Mouse (Mus musculus) Muller cell, postnatal 12 days (primary cell): ENCODE results near the gene Megf6.

ENCODE experiments used
- DNase-seq: peaks from one replicate; pipeline ENCODE4 v3.0.0-alpha.2; 2015; ENCODE audit errors: inconsistent ontology term

The Megf6 gene

GRCm38 (mm10) chr4:154159961-154160537 lies 10.5 kb upstream of the Megf6 start:
- peak; percentile 76 for DNase-seq

DNA sequence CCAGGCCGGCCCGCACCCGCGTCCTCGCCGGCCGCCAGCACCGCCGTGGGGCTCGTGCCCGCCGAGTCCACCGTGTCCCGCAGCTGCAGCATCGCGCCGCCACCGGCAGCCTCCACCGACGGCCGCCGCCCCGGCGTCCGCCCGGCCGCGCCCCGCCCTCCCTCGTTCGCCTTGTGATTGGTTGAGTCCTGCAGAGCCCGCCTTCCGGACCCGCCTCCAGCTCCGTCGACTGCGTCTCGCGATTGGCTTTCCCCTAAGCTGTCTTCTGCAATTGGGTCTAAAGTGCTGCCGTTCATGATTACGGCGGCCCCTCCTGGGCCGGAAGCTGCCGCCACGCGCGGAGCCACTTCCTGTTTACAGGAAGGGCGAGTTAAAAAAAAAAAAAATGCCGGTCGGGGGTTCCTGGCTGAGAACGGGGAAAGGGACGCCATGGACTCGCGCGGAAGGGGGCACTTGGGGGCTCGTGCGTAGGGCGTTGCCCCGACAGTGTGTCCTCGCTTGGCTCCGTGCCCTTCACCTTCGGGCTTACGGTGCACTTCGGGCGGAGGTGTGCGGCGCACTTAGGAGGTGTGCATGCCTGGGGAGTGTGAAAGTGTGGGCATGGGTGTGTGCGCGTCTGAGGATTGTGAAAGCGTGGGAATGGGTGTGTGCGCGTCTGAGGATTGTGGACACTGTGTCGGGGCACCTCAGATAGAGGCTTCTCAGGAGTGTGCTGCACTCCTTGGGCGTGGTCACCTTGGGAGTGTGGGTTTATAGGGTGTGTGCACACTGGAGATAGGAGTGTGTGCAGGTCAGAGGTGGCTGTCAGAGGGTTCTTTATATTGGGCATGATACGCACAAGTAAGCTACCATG lies 9.8 kb upstream of the Megf6 start, which contains the start of gene Tprgl:
Gene Tprgl, minus strand, starts transcription at position 129 of the 853 bp plus-strand sequence.
- DNase-seq: peak; percentile 98

DNA sequence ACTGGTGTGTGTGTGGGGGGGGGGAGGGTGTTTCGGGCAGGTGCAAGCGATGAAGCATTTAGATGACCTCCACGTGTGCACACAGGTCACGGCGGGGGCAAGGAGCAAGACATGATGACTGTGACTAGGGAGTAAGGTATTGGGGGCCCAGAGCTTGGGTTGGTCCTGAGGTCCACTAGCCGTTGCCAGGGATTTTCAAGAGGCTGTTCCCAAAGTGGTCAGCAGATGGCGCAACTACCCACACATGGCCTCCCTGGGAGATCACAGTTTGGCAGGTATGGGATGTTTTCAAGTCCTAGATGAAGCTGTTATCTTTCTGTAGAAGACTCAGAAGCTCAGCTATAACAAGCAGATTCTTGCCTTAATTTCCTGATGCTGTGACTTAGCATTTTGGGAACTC lies 7.2 kb upstream of the Megf6 start:
- DNase-seq: peak; percentile 53

DNA sequence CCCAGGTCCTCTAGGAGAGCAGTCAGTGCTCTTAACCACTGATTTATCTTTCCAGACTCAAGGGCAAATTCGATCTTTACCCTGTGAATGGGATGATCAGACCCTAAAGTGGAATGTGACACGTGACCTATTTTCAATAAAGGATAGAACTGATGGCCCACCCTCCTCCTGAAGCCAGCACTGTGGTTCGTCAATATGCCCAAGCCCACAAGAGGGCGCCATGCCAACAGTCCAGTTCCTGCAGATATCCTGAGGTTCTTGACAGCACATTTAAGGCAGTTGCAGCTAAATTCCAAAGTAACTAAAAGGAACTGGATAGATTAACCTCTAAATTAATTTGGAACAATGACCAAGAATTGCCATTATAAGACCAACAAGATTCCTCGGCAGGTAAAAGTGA lies 3.5 kb upstream of the Megf6 start:
- peak; percentile 34 for DNase-seq

DNA sequence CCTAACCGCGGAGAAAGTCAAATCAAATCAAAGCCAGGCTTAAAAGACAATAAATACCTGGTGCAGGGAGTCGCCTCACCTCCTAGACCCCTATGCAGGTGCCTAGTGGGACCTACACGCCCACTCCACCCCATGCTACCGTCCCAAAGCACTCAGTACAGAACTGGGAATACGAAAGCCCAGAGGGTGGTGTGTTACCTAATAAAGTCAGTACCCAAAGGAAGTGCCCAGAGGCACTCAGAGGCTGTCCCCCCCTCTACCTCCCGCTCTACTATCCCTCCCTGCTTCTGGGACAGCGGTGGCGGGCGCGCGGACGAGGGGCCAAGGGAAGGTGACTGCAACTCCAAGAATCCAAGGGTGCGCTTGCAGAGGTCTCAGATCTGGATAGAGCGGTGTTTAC lies 509 bp upstream of the Megf6 start:
- DNase-seq: no peak

DNA sequence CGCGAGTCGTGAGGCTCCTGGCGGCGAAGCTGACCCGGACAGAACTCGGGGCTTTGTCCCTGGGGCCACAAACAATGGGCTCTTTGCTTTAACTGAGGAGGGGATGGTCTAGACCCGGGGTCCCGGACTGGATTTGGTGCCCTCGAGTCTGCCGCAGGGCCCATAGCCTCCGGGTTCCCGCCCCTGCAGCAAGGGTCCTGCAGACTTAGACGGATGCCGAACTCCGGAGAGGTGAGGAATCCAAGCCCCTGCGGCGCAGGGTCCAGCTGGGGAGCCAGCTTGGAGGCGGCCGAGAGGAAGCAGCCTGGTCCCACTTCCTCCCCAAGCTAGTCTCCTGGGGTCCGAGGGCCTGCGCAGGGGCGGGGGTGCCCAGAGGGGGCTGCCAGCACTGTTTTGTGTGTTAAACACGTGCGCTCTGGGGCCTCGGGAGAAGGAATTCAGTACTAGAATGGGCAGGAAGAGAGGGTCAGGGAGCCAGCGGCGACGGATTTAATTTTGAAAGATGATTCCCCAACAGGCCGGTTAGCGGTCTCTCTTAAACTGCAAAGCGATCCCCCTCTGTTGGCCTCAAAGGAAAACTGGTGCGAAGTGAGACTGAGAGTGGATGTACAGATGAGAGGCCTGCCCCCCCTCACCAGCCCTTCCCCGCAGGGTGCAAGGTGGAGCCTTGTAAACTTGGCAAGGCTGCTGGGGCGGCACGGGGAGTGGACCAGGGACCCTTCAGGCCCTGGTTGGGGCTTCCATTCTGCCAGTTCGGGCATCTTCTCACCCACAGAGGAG lies 811 bp downstream of the Megf6 start:
- DNase-seq: no peak

GRCm38 (mm10) chr4:154171931-154172604 lies 1.5 kb downstream of the Megf6 start:
- DNase-seq: no peak

GRCm38 (mm10) chr4:154177257-154177656 lies 6.7 kb downstream of the Megf6 start:
- DNase-seq: no peak

DNA sequence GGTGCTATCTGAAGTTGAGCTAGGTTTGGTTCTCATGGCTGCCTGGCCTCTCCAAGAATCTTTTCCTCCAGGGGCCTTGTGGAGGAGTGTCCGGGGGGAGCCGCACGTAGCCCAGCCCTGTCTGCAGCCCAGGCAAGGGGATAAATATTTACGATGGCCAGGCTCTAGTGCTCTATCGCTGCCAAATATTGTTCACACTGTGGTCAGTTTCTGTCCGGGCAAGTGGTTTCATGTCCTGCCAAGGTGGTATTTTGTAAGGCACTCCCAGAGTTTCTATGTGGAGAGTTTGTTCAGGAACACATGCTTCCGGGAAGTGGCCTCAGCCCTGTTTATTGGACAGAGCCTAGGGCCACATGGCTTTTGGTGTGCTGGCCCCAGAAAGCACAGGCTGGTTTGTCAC lies 10.5 kb downstream of the Megf6 start:
- DNase-seq: no peak

DNA sequence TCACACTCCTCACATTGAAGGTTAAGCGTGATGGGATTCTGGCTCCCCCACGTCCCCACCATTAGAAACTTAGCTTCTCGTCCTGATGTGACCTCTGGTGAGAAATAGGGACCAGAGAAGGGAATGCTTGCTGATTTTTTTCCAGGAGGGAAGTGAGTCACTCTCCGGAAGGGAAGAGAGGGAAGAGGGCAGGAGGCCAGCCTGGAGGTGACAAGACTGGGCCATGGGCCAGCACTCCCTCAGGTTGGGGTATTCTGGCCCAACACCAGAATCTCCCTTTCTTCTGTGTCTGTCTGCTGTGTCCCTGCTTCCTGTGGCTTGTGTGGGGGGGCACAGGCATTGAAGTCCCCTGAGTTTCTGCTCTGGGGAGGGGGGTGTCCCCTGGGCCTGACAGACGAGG lies 13.0 kb downstream of the Megf6 start:
- peak; percentile 66 for DNase-seq

DNA sequence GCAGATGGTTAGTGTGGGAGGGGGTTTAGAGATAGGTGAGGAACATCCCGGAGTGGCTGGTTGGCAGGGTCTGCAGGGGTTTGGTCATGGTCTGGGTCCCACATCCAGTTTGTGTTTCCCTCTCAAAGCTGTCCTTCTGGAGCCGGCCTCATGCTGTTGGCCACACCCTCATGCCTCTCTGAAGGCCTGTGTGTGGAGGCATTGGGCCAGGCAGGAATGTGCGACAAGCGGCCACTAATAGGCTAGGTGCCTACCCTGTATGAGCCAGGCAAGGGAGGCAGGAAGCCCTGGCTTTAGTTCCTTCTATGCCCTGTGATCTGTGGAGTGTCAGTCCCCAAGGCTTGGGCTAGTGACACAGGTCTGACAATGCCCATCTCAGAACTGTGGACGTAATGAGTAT lies 14.5 kb downstream of the Megf6 start:
- no peak for DNase-seq

GRCm38 (mm10) chr4:154186002-154186537 lies 15.5 kb downstream of the Megf6 start:
- DNase-seq: no peak

GRCm38 (mm10) chr4:154188948-154189347 lies 18.4 kb downstream of the Megf6 start:
- DNase-seq: no peak

DNA sequence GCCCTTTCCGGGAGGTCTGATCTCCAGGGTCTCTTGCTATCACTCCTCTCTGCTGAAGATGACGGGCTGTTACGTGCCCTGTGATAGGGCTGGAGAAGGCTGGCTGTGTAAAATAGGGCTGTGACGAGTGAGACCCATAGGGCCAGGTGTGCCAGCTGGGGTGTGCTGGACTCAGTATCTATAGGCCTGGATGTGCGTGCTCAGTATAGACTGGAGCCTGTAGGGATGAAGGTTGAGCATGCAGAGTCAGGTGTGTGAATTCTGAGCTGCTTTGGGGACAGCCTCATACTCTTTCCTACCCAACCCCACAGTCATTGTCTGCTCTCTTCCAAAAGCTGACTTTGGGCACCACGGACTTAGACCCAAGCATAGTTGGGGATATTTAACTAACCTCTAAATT lies 27.4 kb downstream of the Megf6 start:
- DNase-seq: no peak

DNA sequence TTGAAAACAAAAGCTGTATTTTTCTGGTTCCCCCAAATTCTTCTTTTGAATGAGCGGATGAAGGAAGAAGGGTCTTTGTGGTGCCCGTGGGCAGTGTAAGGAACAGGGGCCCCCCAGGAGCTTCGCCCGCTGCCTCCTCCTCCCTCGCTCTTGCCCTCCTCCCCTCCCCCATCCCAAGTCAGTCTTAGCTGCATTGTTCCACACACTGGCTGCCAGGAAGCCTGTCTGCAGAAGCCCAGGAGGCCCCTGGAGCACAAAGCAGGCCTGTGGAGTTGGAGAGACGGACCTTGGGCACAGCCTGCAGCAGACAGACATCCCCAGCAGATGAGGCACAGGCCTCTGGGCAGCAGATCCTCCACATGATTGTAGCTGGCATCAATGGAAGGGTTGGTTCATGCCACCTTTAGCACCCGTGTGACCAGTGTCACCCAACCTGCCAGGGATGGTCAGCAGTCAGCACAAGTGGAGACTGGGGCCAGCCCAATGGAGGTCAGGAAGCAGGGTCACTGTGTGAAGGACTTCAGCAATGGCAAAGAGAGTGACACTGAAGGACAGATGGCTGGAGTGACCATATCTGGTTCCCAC lies 27.9 kb downstream of the Megf6 start:
- DNase-seq: no peak

DNA sequence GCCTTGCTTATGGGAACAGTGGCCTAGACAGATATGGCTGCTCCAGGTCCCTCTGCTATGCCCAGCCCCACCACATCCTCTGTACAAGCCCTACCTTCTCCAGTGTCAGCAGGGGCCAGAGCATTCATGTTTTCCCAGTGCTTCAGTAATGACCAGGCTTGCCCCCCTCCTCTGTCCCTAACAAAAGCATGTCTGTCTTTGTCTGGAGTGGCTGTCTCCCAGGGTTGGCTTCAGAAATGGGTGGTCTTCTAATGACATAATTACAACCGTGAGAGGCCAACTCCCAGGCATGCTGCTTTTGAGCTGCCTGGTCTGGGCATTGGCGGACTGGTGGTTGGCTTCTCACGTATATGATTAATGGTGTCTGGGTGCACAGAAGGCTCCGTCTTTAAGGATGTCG lies 31.0 kb downstream of the Megf6 start:
- no peak for DNase-seq

- no peak for DNase-seq
These were observed 34.0 kb downstream of the Megf6 start for GRCm38 (mm10) chr4:154204532-154204931.

- no peak for DNase-seq
These were observed 34.9 kb downstream of the Megf6 start for GRCm38 (mm10) chr4:154205392-154205791.

- DNase-seq: peak; percentile 50
These were observed 36.7 kb downstream of the Megf6 start for GRCm38 (mm10) chr4:154207261-154207660.

- DNase-seq: no peak
These were observed 38.5 kb downstream of the Megf6 start for GRCm38 (mm10) chr4:154209054-154209453.

GRCm38 (mm10) chr4:154209825-154210224 lies 39.3 kb downstream of the Megf6 start:
- DNase-seq: no peak
